Mouse (Mus musculus): ENCODE measurements around the gene Gpr39. TPM values are rescaled to one million over a fixed set of nuclear protein-coding genes. Genes with fewer than 3 reads are reported as not detected.

Gpr39 gene
- polyA plus RNA-seq, 1 experiment from 2014 or later: 0.28 TPM

DNA sequence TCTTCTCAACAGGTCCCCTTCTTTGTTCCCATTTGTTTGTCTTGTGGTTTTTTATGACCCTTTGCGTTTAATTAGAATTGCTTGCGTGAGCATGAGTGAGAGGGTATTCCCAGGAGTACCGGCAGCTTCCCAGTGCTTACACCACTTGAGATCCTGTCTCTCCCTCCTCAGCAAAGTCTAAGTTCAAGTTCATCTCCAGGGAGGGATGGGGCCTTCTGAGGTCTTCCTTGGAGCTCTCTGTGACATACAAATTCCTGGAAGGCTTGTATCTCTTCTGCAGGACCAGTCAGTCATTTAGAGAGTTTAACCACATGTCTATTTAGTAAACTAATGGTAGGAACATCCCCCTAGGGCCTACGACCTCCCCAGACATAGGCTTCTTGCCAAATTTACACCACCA, 55.1 kb downstream of the Gpr39 start:
- Histone ChIP-seq H3K9me3 (no peaks in the 10 kb centered on the region), H3K27ac (no peak overlapping the region), H3K27me3 (no peaks in the 10 kb centered on the region), H3K4me1 (peaks cover 5% of the 10 kb centered on the region; the same call in 1 of the 2 replicates), H3K9ac (no peak overlapping the region), H3K4me3 (no peak overlapping the region), H3K36me3 (no peaks in the 10 kb centered on the region), H3K4me2 (no peak overlapping the region)
- no peak for ATAC-seq (ENCODE audit: insufficient number of reproducible peaks, low FRiP score, low TSS enrichment, low read depth)
- WGBS: 51% methylated on average over 4 of the region's 4 CpGs

GRCm38 (mm10) chr1:125744766-125745165, 68.0 kb downstream of the Gpr39 start:
- H3K36me3 ChIP-seq: no peaks in the 10 kb centered on the region
- no peaks in the 10 kb centered on the region for H3K9me3 ChIP-seq
- H3K4me2 ChIP-seq: no peak overlapping the region
- no peaks in the 10 kb centered on the region for H3K4me1 ChIP-seq
- 88% methylated on average over 4 of the region's 4 CpGs for WGBS
- ATAC-seq (ENCODE audit: insufficient number of reproducible peaks, low FRiP score, low TSS enrichment, low read depth): no peak
- H3K4me3 ChIP-seq: no peak overlapping the region
- H3K27ac ChIP-seq: no peak overlapping the region
- H3K27me3 ChIP-seq: no peaks in the 10 kb centered on the region
- H3K9ac ChIP-seq: no peak overlapping the region

- no peaks in the 10 kb centered on the region for H3K36me3 ChIP-seq
- no peak overlapping the region for H3K9ac ChIP-seq
- H3K27ac ChIP-seq: no peak overlapping the region
- H3K4me3 ChIP-seq: no peak overlapping the region
- WGBS: 80% methylated on average over 4 of the region's 4 CpGs
- H3K4me2 ChIP-seq: no peak overlapping the region
- no peak for ATAC-seq (ENCODE audit: insufficient number of reproducible peaks, low FRiP score, low TSS enrichment, low read depth)
- no peaks in the 10 kb centered on the region for H3K27me3 ChIP-seq
- peaks cover 4% of the 10 kb centered on the region; the same call in 1 of the 2 replicates for H3K4me1 ChIP-seq
- H3K9me3 ChIP-seq: no peaks in the 10 kb centered on the region
These were observed 78.7 kb downstream of the Gpr39 start for GRCm38 (mm10) chr1:125755335-125755996.

- Histone ChIP-seq H3K4me3 (no peak overlapping the region), H3K4me2 (no peak overlapping the region), H3K4me1 (peaks cover 7% of the 10 kb centered on the region; the same call in 1 of the 2 replicates), H3K9ac (no peak overlapping the region), H3K27ac (no peak overlapping the region), H3K27me3 (no peaks in the 10 kb centered on the region), H3K36me3 (no peaks in the 10 kb centered on the region), H3K9me3 (no peaks in the 10 kb centered on the region)
- ATAC-seq (ENCODE audit: insufficient number of reproducible peaks, low FRiP score, low TSS enrichment, low read depth): no peak
- WGBS: 46% methylated on average over 15 of the region's 15 CpGs
These were observed 83.3 kb downstream of the Gpr39 start for GRCm38 (mm10) chr1:125759972-125760695.

- Histone ChIP-seq H3K4me1 (peaks cover 7% of the 10 kb centered on the region; the same call in 1 of the 2 replicates), H3K9me3 (no peaks in the 10 kb centered on the region), H3K4me3 (no peak overlapping the region), H3K9ac (no peak overlapping the region), H3K27ac (no peak overlapping the region), H3K36me3 (no peaks in the 10 kb centered on the region), H3K27me3 (no peaks in the 10 kb centered on the region), H3K4me2 (no peak overlapping the region)
- 50% methylated on average over 5 of the region's 5 CpGs for WGBS
- no peak for ATAC-seq (ENCODE audit: insufficient number of reproducible peaks, low FRiP score, low TSS enrichment, low read depth)
These were observed 83.9 kb downstream of the Gpr39 start for GRCm38 (mm10) chr1:125760696-125761025.

- WGBS: 48% methylated on average over 1 of the region's 1 CpGs
- no peaks in the 10 kb centered on the region for H3K9me3 ChIP-seq
- ATAC-seq (ENCODE audit: insufficient number of reproducible peaks, low FRiP score, low TSS enrichment, low read depth): no peak
- H3K4me2 ChIP-seq: no peak overlapping the region
- H3K36me3 ChIP-seq: no peaks in the 10 kb centered on the region
- no peak overlapping the region for H3K27ac ChIP-seq
- no peak overlapping the region for H3K4me3 ChIP-seq
- H3K9ac ChIP-seq: no peak overlapping the region
- H3K27me3 ChIP-seq: no peaks in the 10 kb centered on the region
- H3K4me1 ChIP-seq: peaks cover 7% of the 10 kb centered on the region; the same call in 1 of the 2 replicates
These were observed 85.3 kb downstream of the Gpr39 start for GRCm38 (mm10) chr1:125762076-125762475.

DNA sequence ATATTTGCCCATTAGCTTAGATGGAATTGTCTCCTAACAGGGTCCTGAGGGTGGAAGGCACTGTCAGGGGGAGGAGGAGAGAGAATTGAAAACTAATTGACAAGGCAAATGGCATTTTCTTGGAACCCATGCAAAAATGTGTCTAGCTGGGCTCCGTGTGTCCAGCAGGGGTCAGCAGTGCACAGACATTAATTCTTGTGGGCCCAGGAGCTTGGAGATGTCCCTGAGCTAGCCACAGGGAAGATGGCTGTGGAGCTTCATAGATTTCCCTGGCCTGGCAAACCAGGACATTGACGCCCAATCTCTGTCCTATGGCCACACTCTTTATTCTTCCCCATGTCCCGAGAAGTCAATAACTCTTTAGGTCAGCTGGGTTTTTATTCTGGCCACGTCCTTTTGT, 113.0 kb downstream of the Gpr39 start:
- Histone ChIP-seq H3K36me3 (no peaks in the 10 kb centered on the region), H3K9ac (no peak overlapping the region), H3K4me2 (no peak overlapping the region), H3K4me3 (no peak overlapping the region), H3K27ac (no peak overlapping the region), H3K9me3 (no peaks in the 10 kb centered on the region), H3K27me3 (no peaks in the 10 kb centered on the region), H3K4me1 (no peaks in the 10 kb centered on the region)
- WGBS: 32% methylated on average over 4 of the region's 4 CpGs
- ATAC-seq (ENCODE audit: insufficient number of reproducible peaks, low FRiP score, low TSS enrichment, low read depth): no peak

DNA sequence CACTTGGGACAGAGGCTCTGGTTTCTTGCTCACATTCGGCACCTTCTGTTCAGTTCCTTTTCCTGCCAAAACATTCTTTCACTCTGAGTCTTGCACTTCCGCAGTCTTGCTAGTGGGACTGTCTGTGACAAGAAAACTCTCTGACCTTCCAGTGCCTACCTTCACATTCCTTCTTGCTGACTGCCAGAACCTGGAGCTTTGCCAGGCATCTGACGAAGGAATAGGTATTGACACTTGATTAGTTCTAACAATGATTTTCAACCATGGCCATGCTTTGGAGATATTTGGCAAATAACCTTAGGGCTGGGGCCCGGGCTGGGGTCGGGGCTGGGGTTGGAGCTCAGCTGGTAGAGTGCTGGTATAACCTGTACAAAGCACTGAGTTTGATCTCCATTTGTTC, 123.7 kb downstream of the Gpr39 start:
- ATAC-seq (ENCODE audit: insufficient number of reproducible peaks, low FRiP score, low TSS enrichment, low read depth): no peak
- no peaks in the 10 kb centered on the region for H3K9me3 ChIP-seq
- H3K4me3 ChIP-seq: no peak overlapping the region
- no peak overlapping the region for H3K9ac ChIP-seq
- no peaks in the 10 kb centered on the region for H3K36me3 ChIP-seq
- no peaks in the 10 kb centered on the region for H3K4me1 ChIP-seq
- no peak overlapping the region for H3K27ac ChIP-seq
- no peak overlapping the region for H3K4me2 ChIP-seq
- no peaks in the 10 kb centered on the region for H3K27me3 ChIP-seq
- 86% methylated on average over 5 of the region's 5 CpGs for WGBS

DNA sequence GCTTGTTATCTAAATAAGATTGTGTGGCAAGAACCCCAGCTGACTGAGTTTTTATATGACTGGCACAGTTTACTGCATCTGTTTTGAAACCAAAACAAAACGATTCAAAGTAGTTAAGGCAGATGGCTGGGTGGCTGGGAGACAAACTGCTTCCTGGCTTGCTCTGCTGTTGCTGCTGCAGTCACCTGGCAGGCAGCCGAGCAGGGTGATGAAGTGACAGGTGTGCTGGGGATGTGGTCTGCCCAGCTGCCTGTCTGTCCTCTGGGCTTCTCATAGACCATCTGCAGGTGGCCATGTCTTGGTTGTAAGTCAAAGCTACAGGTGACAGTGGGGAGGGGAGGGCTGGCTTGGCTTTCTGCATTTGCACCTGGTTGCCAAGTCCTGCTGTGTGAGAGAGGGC, 131.6 kb downstream of the Gpr39 start:
- no peak overlapping the region for H3K27ac ChIP-seq
- H3K4me1 ChIP-seq: no peaks in the 10 kb centered on the region
- H3K9me3 ChIP-seq: no peaks in the 10 kb centered on the region
- ATAC-seq (ENCODE audit: insufficient number of reproducible peaks, low FRiP score, low TSS enrichment, low read depth): no peak
- H3K4me2 ChIP-seq: no peak overlapping the region
- H3K4me3 ChIP-seq: no peak overlapping the region
- H3K36me3 ChIP-seq: no peaks in the 10 kb centered on the region
- H3K27me3 ChIP-seq: no peaks in the 10 kb centered on the region
- WGBS: 24% methylated on average over 2 of the region's 2 CpGs
- H3K9ac ChIP-seq: no peak overlapping the region

DNA sequence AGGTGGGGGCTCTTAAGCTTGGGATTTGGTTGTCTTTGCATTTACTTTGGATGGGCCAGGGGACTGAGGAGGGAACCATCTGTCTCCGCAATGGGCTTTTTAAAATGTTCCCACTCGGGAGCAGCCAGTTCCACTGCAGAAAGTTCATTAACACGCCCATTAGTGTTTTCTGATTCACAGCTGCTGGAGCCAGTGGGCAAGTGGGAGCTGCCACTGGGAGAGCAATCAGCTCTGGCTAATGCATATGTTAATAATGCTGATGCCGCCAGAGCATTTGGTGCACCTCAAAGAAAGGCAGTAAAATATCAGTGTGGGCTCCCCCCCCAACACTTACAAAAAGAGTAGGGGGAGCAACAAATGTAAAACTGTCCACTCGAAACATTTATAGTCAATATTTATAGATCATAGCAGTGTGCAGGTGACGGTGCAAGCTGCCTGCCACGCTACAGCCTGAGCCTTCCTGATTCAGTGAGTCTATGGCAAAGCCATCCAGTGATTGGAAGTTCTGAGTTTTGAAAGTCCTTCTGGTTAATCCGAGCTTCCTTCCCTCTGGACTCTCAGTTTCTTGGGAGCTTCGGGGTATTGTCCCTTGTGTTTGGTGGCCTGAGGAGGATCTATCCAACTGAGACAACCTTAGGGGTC, 136.5 kb downstream of the Gpr39 start:
- Histone ChIP-seq H3K4me2 (no peak overlapping the region), H3K9me3 (no peaks in the 10 kb centered on the region), H3K4me1 (no peaks in the 10 kb centered on the region), H3K4me3 (no peak overlapping the region), H3K27me3 (no peaks in the 10 kb centered on the region), H3K36me3 (no peaks in the 10 kb centered on the region), H3K9ac (no peak overlapping the region), H3K27ac (no peak overlapping the region)
- 56% methylated on average over 9 of the region's 9 CpGs for WGBS
- ATAC-seq (ENCODE audit: insufficient number of reproducible peaks, low FRiP score, low TSS enrichment, low read depth): no peak

DNA sequence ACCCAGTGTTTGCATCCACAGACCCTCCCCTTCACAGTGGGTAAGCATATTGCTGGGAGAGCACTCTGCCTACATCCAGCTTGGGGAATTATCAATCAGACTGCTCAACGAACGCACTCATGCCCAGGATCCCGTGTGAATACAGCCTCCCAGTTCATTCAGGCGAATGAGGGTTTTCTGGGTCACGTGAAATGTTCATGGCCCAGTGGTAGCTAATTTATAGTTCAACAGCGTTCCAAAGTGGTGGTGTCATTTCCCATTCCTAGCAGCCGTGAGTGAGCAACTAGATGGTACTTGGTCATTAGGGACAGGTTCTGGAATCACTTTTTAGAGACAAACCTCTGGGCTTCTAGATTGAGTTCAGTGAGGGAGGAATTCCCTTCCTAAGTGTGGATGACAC, 144.3 kb downstream of the Gpr39 start:
- Histone ChIP-seq H3K27me3 (no peaks in the 10 kb centered on the region), H3K36me3 (no peaks in the 10 kb centered on the region), H3K9me3 (no peaks in the 10 kb centered on the region), H3K4me1 (no peaks in the 10 kb centered on the region), H3K4me3 (no peak overlapping the region), H3K4me2 (no peak overlapping the region), H3K27ac (no peak overlapping the region), H3K9ac (no peak overlapping the region)
- ATAC-seq (ENCODE audit: insufficient number of reproducible peaks, low FRiP score, low TSS enrichment, low read depth): no peak
- WGBS: 81% methylated on average over 7 of the region's 7 CpGs

DNA sequence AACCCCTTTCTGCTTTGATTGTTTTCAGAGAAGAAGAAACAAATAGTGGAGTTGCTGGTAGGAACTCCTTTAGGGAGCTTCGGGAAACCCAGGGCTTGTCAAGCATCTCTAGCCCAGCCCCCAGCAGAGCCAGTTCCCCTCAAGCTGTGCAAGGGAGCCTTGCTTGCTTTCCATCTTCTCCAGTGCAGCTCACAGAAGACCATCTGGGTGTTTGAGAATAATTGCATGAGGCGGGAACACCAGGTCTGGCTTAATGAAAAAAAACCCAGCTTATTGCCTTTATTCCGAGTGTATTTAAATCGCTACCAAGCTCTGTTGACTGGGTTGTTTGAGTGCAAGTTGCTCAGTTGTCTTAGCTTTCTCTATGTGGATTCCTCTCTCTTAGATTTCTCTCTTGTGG, 146.8 kb downstream of the Gpr39 start:
- Histone ChIP-seq H3K4me1 (no peaks in the 10 kb centered on the region), H3K4me2 (no peak overlapping the region), H3K9ac (no peak overlapping the region), H3K9me3 (no peaks in the 10 kb centered on the region), H3K27me3 (no peaks in the 10 kb centered on the region), H3K4me3 (no peak overlapping the region), H3K27ac (no peak overlapping the region), H3K36me3 (no peaks in the 10 kb centered on the region)
- ATAC-seq (ENCODE audit: insufficient number of reproducible peaks, low FRiP score, low TSS enrichment, low read depth): no peak
- 77% methylated on average over 4 of the region's 4 CpGs for WGBS

All from limb, embryonic 15.5 days (tissue).